ENCODE assay signal across 8 mouse cellular contexts in genomic region chr2:168072436-168073131, GRCm38 (mm10). TPM values are rescaled to one million over a fixed set of nuclear protein-coding genes. Genes with fewer than 3 reads are reported as not detected.
A peak's percentile ranks its signal among the peaks of the same experiment; 100 is the strongest.
DNase-seq lines count a peak whose midpoint lies in the region; TF ChIP-seq lines count a peak whose summit lies in the region.

No protein-coding gene starts in this region.

- H3K27ac ChIP-seq in ES-E14 (ENCODE audit: insufficient read depth, low read depth, low read length, poor library complexity, severe bottlenecking), result peak overlapping the region; percentile 5; the same call in 1 of the 2 replicates
- H3K27ac ChIP-seq in forebrain, embryonic 10.5 days, result peak overlapping the region; percentile 76

- in situ Hi-C loops in ES-E14 (cut with MboI; ENCODE audit: low sequenced_read_pairs in 2 of 2, unreplicated experiment in 2 of 2), result no loop called here

- 0 out of 2 replicates have a peak, but pooled peaks cover 4% of the 10 kb centered on the region for H3K27me3 ChIP-seq in forebrain, embryonic 10.5 days (ENCODE audit: poor library complexity, severe bottlenecking)

- H3K36me3 ChIP-seq in ES-E14 (ENCODE audit: control insufficient read depth, insufficient read depth, low read length, poor library complexity, severe bottlenecking), result no peaks in the 10 kb centered on the region
- no peaks in the 10 kb centered on the region for H3K36me3 ChIP-seq in forebrain, embryonic 10.5 days (replicated peaks)

- 13% methylated on average over 12 of the region's 12 CpGs for WGBS in forebrain, embryonic 10.5 days

- peak overlapping the region; percentile 54; the same call in 1 of the 2 replicates for H3K9ac ChIP-seq in ES-E14 (ENCODE audit: insufficient read depth, low read depth, low read length, poor library complexity, severe bottlenecking)

- intact Hi-C loops in heart, postnatal 25 days (cut with DNase I), result no loop called here
- intact Hi-C loops in heart, postnatal 36 days (cut with DNase I), result loop anchor here (10.0 kb wide), 1 partner anchor 388 kb away; the partner anchor contains the start of genes Cebpb and Tmem189

- peaks cover 3 to 22% of the 10 kb centered on the region in 2 experiments for H3K4me1 ChIP-seq in ES-E14 (ENCODE audit: control insufficient read depth in 2 of 2, insufficient read depth in 2 of 2, low read length in 2 of 2, poor library complexity in 1 of 2)
- peaks cover 27% of the 10 kb centered on the region for H3K4me1 ChIP-seq in forebrain, embryonic 10.5 days

- no peaks in the 10 kb centered on the region for H3K9me3 ChIP-seq in ES-E14 (ENCODE audit: control insufficient read depth, insufficient read depth, low read depth, low read length)
- no peaks in the 10 kb centered on the region for H3K9me3 ChIP-seq in forebrain, embryonic 10.5 days

- peak; percentile 97 for DNase-seq in heart, adult 11 months
- DNase-seq in heart, postnatal 25 days (ENCODE audit: low spot score), result no peak
- DNase-seq in ES-E14 (ENCODE audit: low read depth, low spot score), result peak; percentile 31
- no peak for DNase-seq in forebrain, embryonic 10.5 days (ENCODE audit: extremely low spot score, low spot score)
- DNase-seq in heart, postnatal 36 days, result peak; percentile 29 to 52
- DNase-seq in lung, postnatal 25 days (ENCODE audit: low spot score), result peak; percentile 67
- DNase-seq in yolk sac, embryonic 10.5 days (ENCODE audit: low spot score), result peak; percentile 80
- no peak for DNase-seq in cerebellum, postnatal 4 days (ENCODE audit: low spot score in 2 of 2)

- H3K4me3 ChIP-seq in ES-E14 (ENCODE audit: insufficient read depth in 1 of 2, low read depth in 1 of 2, low read length in 2 of 2, poor library complexity in 1 of 2, severe bottlenecking in 1 of 2), result peak overlapping the region in 1 of 2 experiments; percentile 2; a peak in 1 of 4 replicates
- peak overlapping the region; percentile 10; the same call in 1 of the 2 replicates for H3K4me3 ChIP-seq in forebrain, embryonic 10.5 days

TF ChIP-seq in ES-E14, 5 proteins besides CTCF, POLR2A, EP300 and RAD21:
- TF ChIP-seq ZNF384 (IDR thresholded peaks at IDR 0.05; ENCODE audit: low read depth, low read length) (no peak), CHD2 (IDR thresholded peaks at IDR 0.05; ENCODE audit: low read depth, low read length) (no peak), HCFC1 (IDR thresholded peaks at IDR 0.05; ENCODE audit: borderline replicate concordance, insufficient read depth, low read length) (no peak), ZC3H11A (IDR thresholded peaks at IDR 0.05; ENCODE audit: borderline replicate concordance, low read depth, low read length) (no peak), MAFK (IDR thresholded peaks at IDR 0.05; ENCODE audit: insufficient read depth, low read depth, low read length) (no peak)

RNA-seq across cellular contexts. Expression of gene Pard6b, which starts 8.2 kb away (rescaled TPM):
- 1 to 10 TPM; 3.1 to 3.4 TPM for total RNA-seq in heart, postnatal 25 days (2021)
- 11.6 and 15.3 TPM in 2 replicates for total RNA-seq in ES-E14 (2012; rRNA removed)
- polyA plus RNA-seq in forebrain, embryonic 10.5 days (2016; fragmentation: Nextera tagmentation; extraction: Ambion mirVana), result 9.3 and 10.4 TPM in 2 replicates
- 1 to 10 TPM; 2.7 to 3.1 TPM for total RNA-seq in heart, postnatal 36 days (2021)

Comparison
In these comparisons a context has a peak if more than half of its experiments do, and no peak if none do; other contexts are left out.
1. DNase-seq: peak in heart, adult 11 months (single experiment), ES-E14 (single experiment), heart, postnatal 36 days (2 of 2), lung, postnatal 25 days (single experiment) and yolk sac, embryonic 10.5 days (single experiment); none in heart, postnatal 25 days (single experiment), forebrain, embryonic 10.5 days (single experiment) and cerebellum, postnatal 4 days (0 of 2).